Mouse (Mus musculus): Measurements from ENCODE around the gene Wrnip1. TPM values are rescaled to one million over a fixed set of nuclear protein-coding genes. Genes with fewer than 3 reads are reported as not detected.

Gene Wrnip1
- 24.8 and 26.2 TPM in 2 replicates for polyA plus RNA-seq (2015; fragmentation: Nextera tagmentation; extraction: Ambion mirVana)

DNA sequence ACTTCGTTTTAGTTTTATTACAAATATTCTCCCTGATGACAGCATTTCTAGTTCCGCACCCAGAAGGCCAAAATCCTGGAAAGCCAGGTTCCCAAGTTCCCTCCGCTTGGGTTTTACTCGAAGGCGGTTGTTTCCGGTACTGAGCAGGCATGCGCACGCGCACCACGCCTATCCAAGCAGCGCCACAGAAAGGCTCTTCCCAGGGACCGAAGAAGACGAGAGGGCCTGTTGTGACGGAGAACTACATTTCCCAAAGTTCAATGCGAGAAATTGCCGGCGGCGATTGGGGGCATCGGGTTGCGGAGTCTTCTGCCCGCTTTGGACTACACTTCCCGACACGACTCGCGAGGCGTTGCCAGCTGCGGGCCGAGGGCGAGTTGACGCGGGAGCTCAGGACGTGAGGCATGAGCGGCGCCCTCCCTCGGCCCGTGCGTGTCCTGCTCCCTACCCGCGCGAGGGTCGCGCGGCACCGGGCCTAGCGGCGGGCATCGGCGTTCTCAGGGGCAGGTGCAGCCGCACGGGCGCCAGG, at the start of gene Wrnip1:
Gene Wrnip1, plus strand, starts transcription at position 346 of the 529 bp plus-strand sequence.
- H3K9me3 ChIP-seq: no peaks in the 10 kb centered on the region
- peak within 1 kb of the TSS; percentile 83 for H3K27ac ChIP-seq
- H3K9ac ChIP-seq: peak within 1 kb of the TSS; percentile 79
- H3K4me2 ChIP-seq (replicated peaks): peak within 1 kb of the TSS; percentile 90
- H3K27me3 ChIP-seq (replicated peaks): no peaks in the 10 kb centered on the region
- no peaks in the 10 kb centered on the region for H3K36me3 ChIP-seq
- ATAC-seq: peak; percentile 97
- peaks cover 9% of the 10 kb centered on the region; the same call in 1 of the 2 replicates for H3K4me1 ChIP-seq (replicated peaks)
- H3K4me3 ChIP-seq (replicated peaks): peak within 1 kb of the TSS; percentile 89
- WGBS: under 1% methylated on average over 51 of the region's 51 CpGs

GRCm38 (mm10) chr13:32752066-32752657, 49.7 kb upstream of the Wrnip1 start:
- H3K4me2 ChIP-seq (replicated peaks): no peak overlapping the region

GRCm38 (mm10) chr13:32759036-32759435, 42.8 kb upstream of the Wrnip1 start:
- no peaks in the 10 kb centered on the region for H3K4me1 ChIP-seq (replicated peaks)
- WGBS: 22% methylated on average over 4 of the region's 4 CpGs
- H3K27me3 ChIP-seq (replicated peaks): no peaks in the 10 kb centered on the region
- ATAC-seq: no peak
- H3K4me3 ChIP-seq (replicated peaks): no peak overlapping the region
- no peaks in the 10 kb centered on the region for H3K36me3 ChIP-seq
- H3K9ac ChIP-seq: no peak overlapping the region
- H3K9me3 ChIP-seq: no peaks in the 10 kb centered on the region
- H3K4me2 ChIP-seq (replicated peaks): no peak overlapping the region
- H3K27ac ChIP-seq: no peak overlapping the region

More at GRCm38 (mm10) chr13:32752066-32752657, 49.7 kb upstream of the Wrnip1 start:
- no peaks in the 10 kb centered on the region for H3K36me3 ChIP-seq
- no peaks in the 10 kb centered on the region for H3K4me1 ChIP-seq (replicated peaks)
- H3K27me3 ChIP-seq (replicated peaks): no peaks in the 10 kb centered on the region
- no peak overlapping the region for H3K9ac ChIP-seq
- no peak for ATAC-seq
- H3K9me3 ChIP-seq: no peaks in the 10 kb centered on the region
- no peak overlapping the region for H3K4me3 ChIP-seq (replicated peaks)
- no peak overlapping the region for H3K27ac ChIP-seq
- 27% methylated on average over 4 of the region's 4 CpGs for WGBS

DNA sequence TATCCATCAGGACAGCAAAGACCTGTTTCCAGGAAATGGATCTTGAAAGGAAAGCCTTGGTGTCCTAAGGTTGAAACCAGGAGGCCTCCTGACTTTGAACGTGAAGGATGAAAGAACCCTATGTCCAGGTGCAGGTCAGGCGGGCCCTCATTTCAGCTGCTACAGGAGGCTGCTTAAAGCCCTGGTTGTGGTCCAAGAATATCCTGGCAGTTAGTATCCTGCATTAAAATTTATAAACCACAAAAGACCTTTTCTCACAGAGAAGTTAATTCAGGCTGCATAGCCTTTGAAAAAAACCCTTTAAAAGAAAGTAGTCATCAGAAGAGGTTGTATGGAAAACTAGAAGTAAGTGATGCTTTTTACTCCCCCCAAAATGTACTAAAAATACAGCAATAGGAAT, 41.0 kb upstream of the Wrnip1 start:
- H3K36me3 ChIP-seq: no peaks in the 10 kb centered on the region
- H3K4me1 ChIP-seq (replicated peaks): no peaks in the 10 kb centered on the region
- 79% methylated on average over 2 of the region's 2 CpGs for WGBS
- H3K9ac ChIP-seq: no peak overlapping the region
- no peak overlapping the region for H3K27ac ChIP-seq
- no peak for ATAC-seq
- no peak overlapping the region for H3K4me3 ChIP-seq (replicated peaks)
- no peaks in the 10 kb centered on the region for H3K9me3 ChIP-seq
- H3K4me2 ChIP-seq (replicated peaks): no peak overlapping the region
- no peaks in the 10 kb centered on the region for H3K27me3 ChIP-seq (replicated peaks)

- no peaks in the 10 kb centered on the region for H3K36me3 ChIP-seq
- no peak overlapping the region for H3K27ac ChIP-seq
- no peak overlapping the region for H3K4me2 ChIP-seq (replicated peaks)
- H3K9me3 ChIP-seq: no peaks in the 10 kb centered on the region
- no peak for ATAC-seq
- no peaks in the 10 kb centered on the region for H3K4me1 ChIP-seq (replicated peaks)
- no peaks in the 10 kb centered on the region for H3K27me3 ChIP-seq (replicated peaks)
- WGBS: 83% methylated on average over 3 of the region's 3 CpGs
- no peak overlapping the region for H3K9ac ChIP-seq
- no peak overlapping the region for H3K4me3 ChIP-seq (replicated peaks)
These were observed 38.7 kb upstream of the Wrnip1 start for GRCm38 (mm10) chr13:32763141-32763540.

DNA sequence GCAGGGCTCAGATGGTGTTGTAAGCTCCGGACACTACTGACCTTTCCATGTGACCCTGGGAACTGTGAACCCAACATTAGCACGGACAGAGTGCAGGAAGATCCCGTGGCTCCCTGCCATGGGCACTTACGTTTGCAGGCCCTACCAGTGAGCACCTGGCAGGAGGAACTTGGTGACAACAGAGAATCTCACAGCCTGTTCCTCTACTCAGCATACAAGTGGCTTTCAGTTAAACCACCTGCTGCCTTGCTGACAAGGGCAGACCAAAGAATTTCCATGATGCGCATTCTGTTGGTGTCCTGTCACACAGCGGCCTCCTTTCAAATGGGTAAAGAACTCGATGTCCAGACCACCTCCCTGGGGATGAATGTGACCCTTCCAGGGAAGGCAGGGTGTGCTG, 37.4 kb upstream of the Wrnip1 start:
- no peaks in the 10 kb centered on the region for H3K4me1 ChIP-seq (replicated peaks)
- H3K27ac ChIP-seq: no peak overlapping the region
- WGBS: 40% methylated on average over 7 of the region's 7 CpGs
- ATAC-seq: no peak
- no peaks in the 10 kb centered on the region for H3K9me3 ChIP-seq
- H3K9ac ChIP-seq: no peak overlapping the region
- H3K36me3 ChIP-seq: no peaks in the 10 kb centered on the region
- no peak overlapping the region for H3K4me3 ChIP-seq (replicated peaks)
- H3K4me2 ChIP-seq (replicated peaks): no peak overlapping the region
- no peaks in the 10 kb centered on the region for H3K27me3 ChIP-seq (replicated peaks)

DNA sequence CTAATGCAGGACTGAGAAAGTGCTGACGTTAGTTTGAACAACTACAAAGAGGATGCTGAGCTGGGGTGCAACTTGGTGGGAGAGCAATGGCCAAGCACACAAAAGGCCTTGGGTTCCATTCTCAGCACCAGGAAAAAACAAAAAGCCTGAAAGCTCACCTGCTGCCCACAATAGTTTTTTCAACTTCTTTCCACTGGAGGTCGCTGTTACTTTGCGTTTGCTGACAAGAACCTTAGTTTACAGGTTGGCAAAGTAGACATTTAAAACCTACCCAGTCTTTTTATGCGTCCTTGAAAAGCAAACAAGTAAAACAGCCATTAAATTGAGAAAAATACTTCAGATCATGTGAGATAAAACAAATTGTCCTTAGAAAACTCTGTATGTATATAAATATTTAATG, 33.7 kb upstream of the Wrnip1 start:
- H3K4me3 ChIP-seq (replicated peaks): no peak overlapping the region
- 15% methylated on average over 4 of the region's 4 CpGs for whole genome bisulfite sequencing
- H3K27me3 ChIP-seq (replicated peaks): no peaks in the 10 kb centered on the region
- no peaks in the 10 kb centered on the region for H3K36me3 ChIP-seq
- ATAC-seq: no peak
- H3K9ac ChIP-seq: no peak overlapping the region
- H3K27ac ChIP-seq: no peak overlapping the region
- no peaks in the 10 kb centered on the region for H3K9me3 ChIP-seq
- no peaks in the 10 kb centered on the region for H3K4me1 ChIP-seq (replicated peaks)
- H3K4me2 ChIP-seq (replicated peaks): no peak overlapping the region

GRCm38 (mm10) chr13:32769960-32770359, 31.9 kb upstream of the Wrnip1 start:
- Histone ChIP-seq H3K9ac (no peak overlapping the region), H3K4me1 (replicated peaks) (no peaks in the 10 kb centered on the region)
- ATAC-seq: no peak

DNA sequence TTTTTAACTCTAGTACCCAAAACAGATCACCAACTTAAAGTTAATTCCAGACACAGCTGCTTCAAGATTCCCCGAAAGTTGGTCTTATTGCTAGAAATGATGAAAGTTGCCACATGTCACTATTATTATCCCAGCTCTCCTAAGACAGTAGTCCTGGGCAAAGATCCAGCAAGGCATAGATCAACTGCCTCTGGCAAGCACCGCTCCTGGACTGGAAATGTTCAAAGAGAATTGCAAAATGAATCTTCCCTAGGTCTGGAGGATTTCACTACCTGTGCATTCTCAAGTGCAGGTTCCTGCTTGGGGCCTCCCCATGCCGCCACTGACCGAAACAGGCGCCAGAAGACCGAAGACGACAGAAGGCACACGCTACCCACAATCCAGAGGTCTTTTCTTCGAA, 25.9 kb upstream of the Wrnip1 start:
- no peak overlapping the region for H3K4me2 ChIP-seq (replicated peaks)
- 80% methylated on average over 9 of the region's 9 CpGs for WGBS
- H3K4me1 ChIP-seq (replicated peaks): no peaks in the 10 kb centered on the region
- ATAC-seq: no peak
- H3K27ac ChIP-seq: no peak overlapping the region
- no peaks in the 10 kb centered on the region for H3K27me3 ChIP-seq (replicated peaks)
- no peaks in the 10 kb centered on the region for H3K9me3 ChIP-seq
- no peak overlapping the region for H3K9ac ChIP-seq
- H3K36me3 ChIP-seq: no peaks in the 10 kb centered on the region
- no peak overlapping the region for H3K4me3 ChIP-seq (replicated peaks)

More at GRCm38 (mm10) chr13:32769960-32770359, 31.9 kb upstream of the Wrnip1 start:
- H3K27ac ChIP-seq: no peak overlapping the region
- H3K4me3 ChIP-seq (replicated peaks): no peak overlapping the region
- WGBS: 25% methylated on average over 3 of the region's 3 CpGs
- H3K4me2 ChIP-seq (replicated peaks): no peak overlapping the region
- H3K27me3 ChIP-seq (replicated peaks): no peaks in the 10 kb centered on the region
- H3K36me3 ChIP-seq: no peaks in the 10 kb centered on the region
- no peaks in the 10 kb centered on the region for H3K9me3 ChIP-seq

DNA sequence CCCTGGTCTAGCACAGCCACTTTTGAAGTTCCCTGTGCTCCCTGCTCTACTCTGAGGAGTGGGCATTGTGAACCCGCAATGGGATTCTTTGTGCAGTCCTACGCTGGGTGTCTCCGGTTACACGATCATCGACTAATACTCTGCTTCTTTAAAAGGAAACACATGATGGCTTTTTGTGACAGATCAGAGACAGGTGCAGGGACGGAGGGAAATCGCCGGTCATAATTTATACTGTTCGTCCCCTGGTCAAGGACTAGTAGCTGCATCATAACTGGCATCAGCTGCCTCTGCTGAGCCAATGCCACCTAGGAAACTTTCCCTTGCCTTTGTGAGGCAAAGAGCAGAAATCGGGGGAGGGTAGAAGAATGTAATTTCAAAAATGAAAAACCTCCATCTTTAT, 25.5 kb upstream of the Wrnip1 start:
- H3K4me2 ChIP-seq (replicated peaks): no peak overlapping the region
- H3K4me1 ChIP-seq (replicated peaks): no peaks in the 10 kb centered on the region
- H3K9me3 ChIP-seq: no peaks in the 10 kb centered on the region
- no peak for ATAC-seq
- 90% methylated on average over 10 of the region's 10 CpGs for WGBS
- no peaks in the 10 kb centered on the region for H3K27me3 ChIP-seq (replicated peaks)
- H3K36me3 ChIP-seq: no peaks in the 10 kb centered on the region
- no peak overlapping the region for H3K9ac ChIP-seq
- H3K4me3 ChIP-seq (replicated peaks): no peak overlapping the region
- no peak overlapping the region for H3K27ac ChIP-seq

GRCm38 (mm10) chr13:32778861-32779260, 23.0 kb upstream of the Wrnip1 start:
- H3K4me1 ChIP-seq (replicated peaks): no peaks in the 10 kb centered on the region
- no peak overlapping the region for H3K9ac ChIP-seq
- H3K4me3 ChIP-seq (replicated peaks): no peak overlapping the region
- H3K27ac ChIP-seq: no peak overlapping the region
- no peaks in the 10 kb centered on the region for H3K36me3 ChIP-seq
- no peak overlapping the region for H3K4me2 ChIP-seq (replicated peaks)
- H3K27me3 ChIP-seq (replicated peaks): no peaks in the 10 kb centered on the region
- WGBS: 66% methylated on average over 3 of the region's 3 CpGs
- ATAC-seq: no peak
- H3K9me3 ChIP-seq: no peaks in the 10 kb centered on the region

- Histone ChIP-seq H3K27me3 (replicated peaks) (no peaks in the 10 kb centered on the region), H3K4me2 (replicated peaks) (no peak overlapping the region), H3K36me3 (no peaks in the 10 kb centered on the region), H3K4me1 (replicated peaks) (no peaks in the 10 kb centered on the region), H3K4me3 (replicated peaks) (no peak overlapping the region), H3K27ac (no peak overlapping the region), H3K9me3 (no peaks in the 10 kb centered on the region), H3K9ac (no peak overlapping the region)
- 65% methylated on average over 5 of the region's 5 CpGs for WGBS
- no peak for ATAC-seq
These were observed 18.8 kb upstream of the Wrnip1 start for GRCm38 (mm10) chr13:32783055-32783454.

DNA sequence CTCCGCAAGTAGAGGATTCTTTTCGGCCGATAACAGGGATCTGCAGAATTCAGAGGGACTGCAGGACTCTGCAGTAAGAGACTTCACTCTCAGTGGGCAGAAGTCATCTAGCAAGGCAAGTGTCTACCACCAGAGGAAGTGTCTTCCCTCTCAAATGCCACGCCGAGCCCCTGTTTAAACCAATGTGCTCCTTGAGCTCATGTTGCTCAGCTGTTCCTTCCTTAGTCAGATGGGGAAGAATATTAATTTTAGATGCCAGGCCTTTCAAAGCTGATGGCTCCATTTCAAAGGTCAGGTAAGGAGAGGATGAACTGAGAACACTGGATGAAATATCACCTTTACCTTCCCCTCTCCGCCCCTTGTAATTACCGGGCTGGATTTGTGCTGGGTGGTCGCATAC, 18.0 kb upstream of the Wrnip1 start, which contains the start of gene Mylk4:
Gene Mylk4, minus strand, starts transcription at position 139 of the 400 bp plus-strand sequence.
- no peak for ATAC-seq
- Histone ChIP-seq H3K9me3 (no peaks in the 10 kb centered on the region), H3K36me3 (no peaks in the 10 kb centered on the region), H3K4me2 (replicated peaks) (no peak within 1 kb of the TSS), H3K27ac (no peak within 1 kb of the TSS), H3K4me1 (replicated peaks) (no peaks in the 10 kb centered on the region), H3K9ac (no peak within 1 kb of the TSS), H3K27me3 (replicated peaks) (no peaks in the 10 kb centered on the region), H3K4me3 (replicated peaks) (no peak within 1 kb of the TSS)
- 79% methylated on average over 8 of the region's 8 CpGs for WGBS

Data from intestine, embryonic 15.5 days (tissue).